Mouse (Mus musculus): ENCODE data around the gene Svop.

Gene Svop

DNA sequence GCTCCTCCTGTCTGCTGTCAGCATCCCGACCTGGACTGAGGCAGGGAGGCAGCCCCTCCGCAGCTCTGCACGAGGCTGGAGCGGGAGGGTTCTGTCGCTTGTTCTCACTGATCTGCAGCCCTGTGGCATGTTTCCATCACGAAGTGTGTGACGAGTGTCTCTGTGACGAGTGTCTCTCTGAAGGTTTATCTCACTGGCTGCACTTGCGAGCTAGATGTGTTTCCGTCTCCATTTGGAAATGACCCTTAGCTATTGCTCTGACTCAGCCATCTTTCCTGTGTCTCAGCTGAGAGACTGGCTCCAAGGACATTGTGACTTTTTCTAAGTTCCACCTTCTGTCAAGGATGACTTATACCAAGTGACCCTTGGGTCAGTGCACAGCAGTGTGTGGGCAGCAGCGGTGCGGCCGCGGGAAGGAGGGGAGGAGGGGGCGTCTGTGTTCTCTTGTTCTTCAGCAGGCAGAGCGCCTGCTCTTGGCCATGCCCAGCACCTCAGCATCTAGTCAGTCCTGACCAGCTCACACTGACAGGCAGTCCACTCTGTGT is 15.1 kb upstream of the Svop start:
- DNase-seq (ENCODE audit: low read depth, low spot score), result no peak

DNA sequence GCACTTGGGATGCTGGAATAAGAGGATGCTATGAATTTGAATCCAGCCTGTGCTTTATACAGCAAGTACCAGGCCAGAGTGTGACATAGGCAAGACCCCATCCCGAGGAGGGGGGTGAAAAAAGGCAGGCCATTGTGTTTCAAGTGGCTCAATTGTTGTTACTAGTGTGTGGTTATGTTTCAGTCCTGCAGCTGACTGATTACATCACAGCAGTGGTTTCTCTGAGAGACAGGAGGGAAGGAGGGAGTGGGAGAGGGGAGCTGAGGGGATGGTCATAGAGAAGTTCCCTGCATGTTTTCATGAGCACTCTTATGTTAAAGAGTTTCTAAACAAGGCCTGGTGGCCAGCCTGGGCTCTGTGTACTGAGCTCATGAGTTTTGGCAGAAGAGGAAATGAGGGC is 11.4 kb upstream of the Svop start:
- DNase-seq (ENCODE audit: low read depth, low spot score), result peak; percentile 70

DNA sequence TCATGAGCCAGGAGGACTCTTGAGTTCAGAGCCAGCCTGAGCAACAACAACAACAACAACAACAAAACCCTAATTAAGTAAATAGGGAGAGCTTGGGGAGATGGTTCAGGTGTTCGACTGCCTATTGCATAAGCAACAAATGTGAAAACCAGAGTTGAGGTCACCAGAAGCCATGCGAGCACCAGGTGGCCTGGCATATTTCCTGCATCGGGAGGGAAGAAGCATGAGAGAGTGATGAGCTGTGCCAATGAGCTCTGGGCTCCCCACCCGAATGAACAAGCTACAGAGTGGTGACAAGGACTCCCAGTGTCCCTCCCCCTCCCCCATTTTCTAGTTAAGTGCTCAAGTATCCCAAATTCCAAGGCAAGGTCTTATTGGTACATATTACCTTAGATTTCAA is 10.5 kb upstream of the Svop start:
- no peak for DNase-seq (ENCODE audit: low read depth, low spot score)

DNA sequence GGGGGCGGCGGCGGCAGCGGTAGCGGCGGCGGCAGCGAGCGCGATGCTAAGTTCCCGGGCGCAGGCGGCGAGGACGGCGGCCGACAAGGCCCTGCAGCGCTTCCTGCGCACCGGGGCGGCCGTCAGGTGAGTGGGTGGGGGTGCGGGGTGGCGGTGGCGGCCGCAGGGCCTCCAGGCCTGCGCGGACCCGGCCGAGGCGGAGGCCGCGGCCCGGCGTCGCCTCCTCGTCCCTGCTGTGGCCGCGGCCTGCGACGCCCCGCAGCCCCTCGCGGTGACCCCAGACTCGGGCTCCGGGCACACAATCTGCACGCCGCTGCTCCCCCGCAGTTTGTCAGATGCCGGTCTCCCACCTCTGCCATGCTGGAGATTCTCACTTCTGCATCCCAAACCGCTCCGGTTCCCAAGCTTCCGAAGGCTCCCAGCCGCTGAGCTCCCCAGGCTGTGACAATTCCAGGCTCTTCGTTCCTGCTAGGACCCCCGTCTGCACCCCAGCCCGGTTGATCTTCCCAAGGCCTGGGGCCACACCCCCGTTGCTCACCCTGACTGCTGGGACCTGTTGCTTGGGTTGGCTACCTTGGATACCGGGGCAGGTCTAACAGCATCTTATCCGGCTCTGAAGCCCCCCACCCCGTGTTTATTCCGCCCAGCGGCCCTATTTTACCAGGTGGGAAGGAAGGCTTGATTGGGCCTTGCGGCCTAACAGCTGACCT is 9.2 kb upstream of the Svop start:
- DNase-seq (ENCODE audit: low read depth, low spot score), result no peak

DNA sequence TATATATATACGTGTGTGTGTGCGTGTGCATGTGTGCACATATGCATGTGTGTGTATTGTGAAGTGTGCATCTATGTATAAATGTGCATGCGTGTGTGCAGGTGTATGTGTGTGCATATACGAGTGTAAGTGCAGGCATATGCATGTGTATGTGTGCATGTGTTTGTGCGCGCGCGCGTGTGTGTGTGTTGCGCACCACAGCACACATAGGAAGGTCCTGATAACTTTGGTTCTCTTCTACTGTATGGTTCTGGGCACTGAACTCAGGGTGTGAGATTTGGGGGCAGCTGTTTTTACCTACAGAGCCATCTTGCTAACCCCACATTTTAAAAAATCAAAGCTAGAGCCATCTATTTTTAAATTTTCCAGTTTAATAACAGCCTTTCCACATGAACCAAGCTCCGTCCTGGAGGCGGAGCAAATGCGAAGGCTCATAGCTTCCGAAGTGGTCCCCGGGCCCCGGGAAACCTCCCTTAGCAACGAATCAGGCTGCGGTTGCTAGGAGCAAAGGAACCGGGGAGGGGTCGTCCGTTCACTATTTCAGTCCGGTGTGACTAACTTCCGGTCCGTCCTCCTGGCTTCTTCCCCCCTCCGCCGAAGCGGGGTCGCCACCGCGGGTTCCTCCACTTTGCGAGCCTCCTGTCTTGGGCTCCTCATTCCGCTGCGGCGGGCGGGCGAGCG is 8.5 kb upstream of the Svop start:
- DNase-seq (ENCODE audit: low read depth, low spot score), result peak; percentile 95

DNA sequence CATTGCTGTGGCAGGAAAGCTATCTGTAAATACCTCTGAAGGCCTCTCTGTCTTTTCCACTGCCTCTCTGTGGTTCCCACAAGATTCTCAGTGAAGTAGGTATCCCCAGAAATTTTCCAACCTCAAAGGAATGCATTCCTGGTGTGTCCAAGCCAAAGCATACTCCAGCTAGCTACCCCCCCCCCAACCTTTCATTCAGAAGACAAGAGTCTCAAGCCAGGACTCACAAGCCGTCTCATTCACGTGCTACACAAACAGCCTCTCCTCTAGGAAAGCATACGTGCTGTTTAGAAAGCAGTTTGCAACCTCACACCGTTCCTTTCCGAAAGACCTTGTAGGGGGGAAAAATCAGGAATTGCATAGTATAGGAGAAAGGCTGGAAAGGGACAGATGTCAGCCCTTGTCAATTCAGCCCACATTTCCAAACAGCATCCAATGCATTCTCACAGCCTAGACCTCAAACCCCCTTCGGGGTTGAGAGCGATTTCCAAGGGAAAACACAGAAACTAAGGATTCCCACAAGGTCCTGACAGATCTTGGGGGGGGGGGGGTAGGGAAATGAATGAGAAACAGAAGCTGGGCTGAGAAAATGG is 853 bp downstream of the Svop start:
- DNase-seq (ENCODE audit: low read depth, low spot score), result no peak

DNA sequence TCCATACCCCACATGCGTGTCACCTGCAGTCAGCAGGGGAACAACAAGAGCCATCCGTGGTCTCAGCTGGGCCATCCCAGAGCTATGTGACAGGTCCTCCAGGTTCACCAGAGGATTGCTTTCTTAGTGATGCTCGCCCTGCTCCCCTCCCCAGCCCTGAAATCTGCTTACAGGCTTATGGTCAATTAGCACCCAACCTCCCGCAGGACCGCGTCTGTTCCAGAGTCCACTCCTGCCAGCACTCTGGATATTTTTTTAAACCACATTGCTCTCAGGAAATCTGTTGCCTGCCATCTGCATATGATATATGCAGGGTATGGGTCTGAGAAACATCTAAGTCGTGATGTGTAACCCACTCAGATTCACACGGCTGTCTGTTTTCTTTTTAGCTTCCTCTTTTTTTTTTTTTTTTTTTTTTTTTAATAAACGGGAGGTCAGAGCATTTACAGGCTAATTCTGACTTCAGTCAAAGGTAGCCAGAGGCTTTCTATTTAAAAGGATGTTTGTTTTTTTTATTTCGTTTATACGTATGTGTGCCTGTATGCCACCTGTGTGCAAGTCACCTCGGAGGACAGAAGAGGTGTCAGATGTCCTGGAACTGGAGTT is 3.4 kb downstream of the Svop start:
- no peak for DNase-seq (ENCODE audit: low read depth, low spot score)

DNA sequence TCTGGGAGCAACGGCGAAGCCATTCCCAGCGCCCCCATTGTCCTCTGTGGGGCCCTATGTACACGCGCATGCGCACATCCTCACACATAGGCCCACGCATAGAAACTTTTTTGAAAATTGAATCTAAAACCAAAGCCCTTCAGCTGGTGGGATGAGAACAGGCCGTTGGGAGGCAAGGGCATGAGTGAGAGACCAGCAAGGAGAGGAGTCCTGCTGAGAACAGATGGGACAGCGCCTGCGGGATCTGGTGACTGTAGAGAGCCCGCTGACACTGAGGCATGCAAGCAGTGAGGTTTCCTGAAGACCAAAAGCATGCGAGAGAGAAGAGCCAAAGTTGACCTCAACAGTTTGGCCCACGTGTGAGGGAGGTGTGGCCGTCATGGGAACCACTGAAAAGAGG is 5.9 kb downstream of the Svop start:
- DNase-seq (ENCODE audit: low read depth, low spot score), result no peak

DNA sequence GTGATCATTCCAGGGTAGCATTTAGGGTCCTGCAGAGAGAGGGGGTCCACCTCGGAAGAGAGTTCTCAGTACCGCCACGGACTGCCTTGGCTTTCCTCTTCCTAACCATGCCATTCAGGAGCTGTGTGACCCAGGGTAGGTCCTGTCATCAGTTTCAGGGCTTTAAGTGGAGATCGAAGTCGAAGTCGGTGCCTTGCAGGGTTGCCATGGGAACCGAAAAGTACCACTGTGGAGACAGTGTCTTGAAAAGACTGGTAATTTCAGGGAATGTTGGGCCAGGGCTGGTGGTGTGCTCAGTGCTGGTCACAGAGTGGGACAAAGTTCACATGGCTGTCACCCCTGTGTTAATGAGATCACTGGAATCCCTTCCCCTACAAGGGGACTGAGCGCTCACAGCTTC is 14.4 kb downstream of the Svop start:
- no peak for DNase-seq (ENCODE audit: low read depth, low spot score)

DNA sequence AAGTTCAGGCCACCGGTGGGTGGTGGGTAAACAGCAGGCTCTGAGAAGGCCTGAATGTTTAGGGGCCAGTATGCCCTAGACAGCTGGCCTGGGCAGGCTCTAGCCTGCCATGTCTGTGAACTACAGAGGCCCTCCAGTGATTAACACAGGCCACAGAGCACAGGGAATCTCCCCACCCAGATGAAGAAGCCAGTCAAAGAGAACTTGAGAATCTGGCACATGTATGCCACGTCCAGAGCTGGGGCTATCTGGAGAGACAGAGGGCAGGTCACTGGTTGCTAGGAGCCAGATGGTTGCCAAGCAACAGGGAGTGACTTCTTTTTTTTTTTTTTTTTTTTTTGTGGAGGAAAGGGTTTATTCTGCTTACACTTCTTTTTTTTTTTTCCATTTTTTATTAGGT is 19.1 kb downstream of the Svop start:
- no peak for DNase-seq (ENCODE audit: low read depth, low spot score)

DNA sequence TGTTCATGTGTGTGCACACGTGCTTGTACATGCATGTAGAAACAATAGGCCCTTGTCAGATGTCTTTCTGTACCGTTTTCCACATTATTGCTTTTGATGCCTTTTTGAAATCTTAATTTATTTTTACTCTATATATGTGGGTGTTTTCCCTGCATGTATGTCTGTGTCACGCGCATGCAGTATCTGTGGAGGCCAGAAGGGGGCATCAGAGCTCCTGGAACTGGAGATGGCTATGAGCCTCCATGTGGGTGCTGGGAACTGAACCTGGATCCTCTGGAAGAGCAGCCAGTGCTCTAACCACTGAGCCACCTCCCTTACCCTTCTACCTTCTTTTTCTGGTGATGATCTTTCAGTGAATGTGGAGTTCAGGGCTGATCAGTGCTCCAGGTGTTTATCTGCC is 20.5 kb downstream of the Svop start:
- no peak for DNase-seq (ENCODE audit: low read depth, low spot score)

DNA sequence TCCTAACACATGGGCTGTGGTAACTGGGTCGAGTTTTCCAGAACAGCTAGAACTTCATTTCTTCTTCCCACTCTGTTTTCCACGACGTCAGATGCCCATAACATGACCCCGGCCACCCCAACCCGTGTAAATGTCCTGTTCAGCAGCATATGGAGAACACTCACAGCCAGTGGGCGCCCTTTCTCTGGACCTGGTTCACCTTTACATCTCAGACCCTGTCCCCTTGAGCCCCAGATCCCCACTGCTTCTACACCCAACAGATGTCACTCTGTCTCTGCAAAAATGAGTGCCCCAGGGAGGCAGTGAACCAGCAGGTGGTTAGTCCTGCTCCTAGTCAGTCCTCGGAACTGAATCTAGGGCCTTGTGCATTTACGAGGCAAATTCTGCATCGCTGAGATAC is 23.4 kb downstream of the Svop start:
- DNase-seq (ENCODE audit: low read depth, low spot score), result no peak

DNA sequence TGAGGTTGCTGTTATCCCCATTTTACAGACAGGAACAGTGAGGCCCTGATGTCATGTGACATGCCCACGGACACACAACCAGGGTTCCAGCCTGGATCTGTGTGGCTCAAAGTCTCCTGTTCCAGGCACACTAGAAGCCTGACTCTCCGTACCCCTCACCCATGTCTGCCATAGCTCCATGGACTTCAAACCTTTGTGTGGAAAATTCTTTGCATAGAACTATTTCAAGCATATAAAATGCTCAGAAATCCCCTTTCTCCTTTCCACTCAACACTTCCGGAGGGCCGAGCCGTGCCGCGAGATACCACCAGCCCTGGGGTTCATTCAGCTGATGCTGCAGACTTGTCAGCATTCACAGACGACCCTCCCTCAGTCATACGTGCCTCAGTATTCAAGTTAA is 23.8 kb downstream of the Svop start:
- DNase-seq (ENCODE audit: low read depth, low spot score), result no peak

DNA sequence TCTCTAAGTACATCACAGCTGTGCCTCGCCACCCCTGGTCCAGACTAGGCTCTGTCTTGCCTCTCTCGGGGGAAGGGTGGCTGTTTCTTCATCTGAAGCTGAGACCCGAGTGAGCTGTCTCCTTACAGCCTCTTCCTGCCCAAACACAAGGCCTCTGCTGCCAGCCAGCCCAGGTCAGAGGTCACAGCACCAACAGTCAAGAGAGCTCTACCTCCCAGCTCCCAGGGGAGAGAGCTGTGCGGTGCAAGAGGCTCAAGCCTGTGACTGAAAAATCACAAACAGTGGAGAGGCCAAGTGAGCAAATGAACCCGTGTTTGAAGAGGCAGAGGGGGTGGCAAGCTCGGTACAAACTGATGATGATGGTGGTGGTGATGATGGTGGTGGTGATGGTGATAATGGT is 24.8 kb downstream of the Svop start:
- DNase-seq (ENCODE audit: low read depth, low spot score), result no peak

DNA sequence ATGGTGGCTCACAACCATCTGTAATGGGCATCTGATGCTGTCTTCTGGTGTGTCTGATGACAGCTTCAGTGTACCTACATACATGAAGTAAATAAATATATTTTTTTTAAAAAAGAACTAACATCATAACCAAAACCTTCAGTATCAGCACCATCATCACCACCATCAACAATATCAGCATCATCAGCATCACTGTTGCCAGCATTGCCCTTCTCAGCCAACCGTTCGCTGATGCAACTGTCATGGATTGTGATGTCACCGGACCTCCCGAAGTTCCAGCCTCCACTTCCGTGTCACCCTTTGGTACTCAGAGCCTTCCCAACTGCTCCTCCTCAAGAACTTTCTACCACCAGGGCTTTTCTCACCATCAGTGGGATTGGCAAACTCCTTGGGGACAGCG is 26.2 kb downstream of the Svop start, which contains the start of gene Usp30:
TSS of gene Usp30 (plus strand) at position 301 of the 400 bp plus-strand sequence.
- no peak for DNase-seq (ENCODE audit: low read depth, low spot score)

DNA sequence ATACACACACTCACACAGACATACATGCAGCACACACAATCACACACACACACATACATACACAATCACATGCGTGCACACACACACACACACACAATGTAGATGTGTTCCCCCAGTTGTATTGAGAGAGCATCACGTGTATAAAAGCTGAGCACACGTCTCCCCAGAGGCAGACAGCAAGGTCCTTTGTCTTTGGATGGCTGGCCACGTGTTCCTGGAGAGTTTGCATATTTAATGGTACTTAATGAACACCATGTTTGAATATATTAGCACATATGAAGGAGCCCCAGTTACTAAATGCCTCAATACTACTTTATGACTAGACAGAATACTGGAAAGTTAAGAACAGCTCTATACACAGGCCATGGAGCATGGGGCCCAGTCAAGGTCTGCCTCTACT is 27.4 kb downstream of the Svop start:
- no peak for DNase-seq (ENCODE audit: low read depth, low spot score)

DNA sequence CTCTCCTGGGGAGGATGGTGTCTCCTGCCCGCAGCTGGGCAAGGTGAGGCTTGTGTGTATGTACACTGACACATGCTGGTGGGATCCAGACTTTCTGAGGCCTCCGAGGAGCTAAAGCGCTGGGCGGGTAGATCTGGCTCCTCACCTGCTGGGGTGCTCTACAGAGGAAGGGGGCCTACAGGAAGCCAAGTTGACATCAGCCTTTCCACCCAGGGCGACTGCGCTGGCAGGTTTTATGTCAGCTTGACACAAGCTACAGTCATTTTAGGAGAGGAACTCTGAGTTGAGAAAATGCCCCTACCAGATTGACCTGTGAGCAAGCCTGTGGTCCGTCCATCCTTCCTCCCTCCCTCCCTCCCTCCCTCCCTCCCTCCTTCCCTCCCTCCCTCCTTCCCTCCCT is 29.7 kb downstream of the Svop start:
- DNase-seq (ENCODE audit: low read depth, low spot score), result no peak

DNA sequence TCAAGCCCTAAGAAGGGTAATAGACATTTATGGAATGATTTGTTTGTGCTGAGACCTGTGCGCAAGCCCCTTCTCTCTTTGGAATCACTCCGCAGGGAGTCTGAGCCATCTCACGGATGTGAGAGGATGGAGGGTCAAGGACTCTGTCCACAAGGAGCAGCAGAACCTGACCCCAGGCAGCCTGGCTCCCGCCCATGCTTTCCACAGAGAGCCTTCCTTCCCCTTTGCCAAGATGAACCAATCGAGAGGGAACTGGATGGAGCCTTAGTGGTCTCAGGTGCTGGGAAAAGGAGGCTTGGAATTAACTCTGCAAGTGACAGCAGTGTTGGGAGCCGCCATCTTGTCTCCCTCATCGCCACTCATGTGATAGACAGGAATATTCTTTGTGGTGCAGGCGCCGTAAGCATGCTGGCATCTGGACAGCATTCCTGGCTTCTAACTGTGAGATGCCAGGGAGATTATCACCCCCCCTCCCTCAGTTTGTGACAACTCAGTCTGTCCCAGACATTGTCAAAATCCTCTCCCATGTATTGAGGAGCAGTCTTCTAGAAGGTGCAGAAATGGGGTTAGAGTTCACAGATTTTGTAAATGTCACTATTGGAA is 34.1 kb downstream of the Svop start:
- no peak for DNase-seq (ENCODE audit: low read depth, low spot score)

DNA sequence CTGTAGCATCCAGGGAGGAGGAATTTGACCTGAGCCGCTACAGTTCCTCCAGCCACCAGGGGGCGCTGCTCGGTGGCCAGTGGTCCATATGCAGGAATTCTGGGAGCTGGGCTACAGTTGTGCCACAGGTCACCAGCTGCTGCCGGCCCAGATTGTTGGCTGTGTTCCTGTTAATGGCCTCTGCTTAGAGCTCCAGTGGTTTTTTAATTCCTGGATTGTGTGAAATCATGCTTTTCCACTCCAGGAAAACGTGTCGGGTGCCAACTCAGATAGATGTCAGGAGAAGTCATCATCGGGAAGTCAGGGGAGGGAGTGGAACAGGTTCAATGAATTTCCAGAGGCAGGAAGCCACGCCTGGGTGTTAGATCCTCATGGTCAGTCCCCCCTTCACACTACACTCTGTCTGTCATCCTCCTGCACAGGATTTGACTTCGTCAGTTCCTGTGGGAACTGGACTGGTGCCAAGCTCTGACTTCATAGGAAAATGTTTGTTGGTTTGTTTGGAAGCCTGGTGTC is 39.1 kb downstream of the Svop start:
- DNase-seq (ENCODE audit: low read depth, low spot score), result no peak

DNA sequence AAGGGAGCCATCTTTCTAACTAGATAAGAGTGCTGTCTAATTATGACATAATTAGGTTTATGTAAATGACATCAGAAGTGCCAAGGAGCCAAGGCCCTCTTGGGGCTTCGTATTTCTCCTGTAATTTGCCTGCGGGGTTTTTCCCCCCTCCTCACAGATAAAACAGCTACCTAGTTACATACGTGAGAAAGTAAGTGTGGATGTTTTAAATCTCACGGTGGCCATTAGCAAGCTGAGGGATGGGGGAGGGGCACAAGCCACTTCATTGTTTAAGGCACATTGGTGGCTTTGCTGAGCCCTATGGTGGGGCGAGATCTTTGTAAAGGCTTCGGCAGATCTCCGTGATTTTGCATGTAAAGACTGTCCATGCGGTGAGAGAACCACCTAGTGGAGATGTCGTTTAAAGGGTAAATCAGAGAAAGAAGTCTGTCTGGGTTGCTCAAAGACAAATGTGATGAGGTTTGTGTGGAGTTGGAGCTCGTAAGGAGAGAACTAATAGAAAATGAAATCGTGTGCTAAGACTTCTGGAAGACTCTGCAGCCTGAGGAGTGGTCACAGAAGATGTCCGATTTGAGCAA is 42.5 kb downstream of the Svop start:
- no peak for DNase-seq (ENCODE audit: low read depth, low spot score)

DNA sequence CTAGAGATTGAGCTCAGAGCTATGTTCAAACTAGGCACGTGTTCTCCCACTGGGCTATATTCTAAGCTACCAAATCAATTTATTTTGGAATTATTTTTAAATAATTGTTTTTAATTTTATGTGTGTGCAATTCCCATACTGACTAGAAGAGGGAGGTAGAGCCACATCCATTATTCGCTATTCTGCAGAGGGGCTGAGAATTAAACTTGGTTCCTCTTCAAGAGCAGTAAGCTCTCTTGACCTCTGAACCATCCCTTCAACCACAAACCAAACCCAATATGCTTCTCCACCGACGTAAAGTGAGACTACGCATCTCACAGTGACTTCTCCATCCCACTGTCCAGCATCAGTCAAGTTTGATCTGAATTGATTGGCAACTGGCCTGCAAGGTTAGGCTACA is 44.2 kb downstream of the Svop start:
- no peak for DNase-seq (ENCODE audit: low read depth, low spot score)

Data from telencephalon, adult 2 months (tissue).